Mouse (Mus musculus) lung, adult 18-20 months (tissue): ENCODE measurements around the gene Gm10260.
A peak's percentile ranks its signal among the peaks of the same experiment; 100 is the strongest.

Experiments used
- DNase-seq, 2 experiments: peaks; one replicate each; pipeline ENCODE4 v3.0.0; 2022; ENCODE audit warnings: mixed read lengths in 2 of 2

Gene Gm10260

DNA sequence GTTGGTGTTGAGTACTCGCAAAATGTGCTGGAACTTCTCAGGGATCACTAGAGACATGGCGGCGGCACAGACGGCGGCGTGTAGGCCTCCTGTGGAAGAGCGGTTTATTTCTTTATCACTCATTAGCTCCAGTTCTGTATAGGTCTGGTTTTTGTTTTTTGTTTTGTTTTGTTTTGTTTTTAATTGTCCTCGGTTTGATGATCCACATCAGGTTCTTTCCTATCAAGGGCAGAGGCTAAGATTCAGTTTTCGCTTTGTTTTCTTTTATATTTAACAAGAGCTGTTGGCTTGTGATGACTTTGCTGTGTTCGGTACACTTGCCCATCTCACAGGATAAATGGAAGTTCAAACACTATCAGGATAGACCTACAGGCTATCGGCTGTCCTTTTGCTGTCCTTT lies at the start of gene Gm10260:
Gene Gm10260, minus strand, starts transcription at position 101 of the 400 bp plus-strand sequence.
- no peak for DNase-seq

DNA sequence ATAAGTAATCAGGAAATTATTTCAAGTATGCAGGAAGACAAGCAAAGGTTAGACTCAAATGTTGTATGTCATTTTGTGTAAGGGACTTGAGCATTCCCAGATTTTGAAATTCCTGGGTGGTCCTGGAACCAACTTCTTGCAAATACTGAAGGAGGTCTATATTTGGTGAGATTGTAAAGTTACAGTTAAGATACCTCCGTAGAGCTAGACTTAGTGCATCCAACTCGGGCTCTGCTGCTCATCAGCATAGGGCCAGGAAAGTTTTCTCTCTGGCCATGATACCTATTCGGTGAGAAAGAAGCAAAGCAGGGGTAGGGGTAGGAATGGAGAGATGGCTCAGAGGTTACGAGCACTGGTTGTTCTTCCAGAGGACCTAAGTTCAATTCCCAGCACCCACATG lies 49.4 kb upstream of the Gm10260 start:
- no peak for DNase-seq

DNA sequence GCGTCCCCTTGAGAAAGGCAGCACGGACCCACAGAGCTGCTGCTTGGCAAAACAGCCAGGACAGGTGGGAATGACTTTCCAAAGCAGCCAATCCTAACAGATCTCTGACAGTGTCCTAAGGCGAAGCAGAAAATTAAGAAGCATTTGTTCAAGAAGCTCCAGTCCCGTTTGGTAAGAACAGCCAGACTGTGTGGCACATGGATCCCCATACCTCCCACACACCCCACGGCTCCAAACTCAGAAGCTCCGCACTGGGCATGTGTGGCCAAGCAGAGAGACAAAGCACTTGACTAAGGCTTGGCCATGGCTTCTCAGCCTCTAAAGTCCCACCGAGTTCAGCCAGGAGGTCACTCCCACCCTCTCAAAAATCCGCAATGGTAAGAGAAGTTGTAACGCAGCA lies 45.5 kb upstream of the Gm10260 start:
- DNase-seq, result no peak

DNA sequence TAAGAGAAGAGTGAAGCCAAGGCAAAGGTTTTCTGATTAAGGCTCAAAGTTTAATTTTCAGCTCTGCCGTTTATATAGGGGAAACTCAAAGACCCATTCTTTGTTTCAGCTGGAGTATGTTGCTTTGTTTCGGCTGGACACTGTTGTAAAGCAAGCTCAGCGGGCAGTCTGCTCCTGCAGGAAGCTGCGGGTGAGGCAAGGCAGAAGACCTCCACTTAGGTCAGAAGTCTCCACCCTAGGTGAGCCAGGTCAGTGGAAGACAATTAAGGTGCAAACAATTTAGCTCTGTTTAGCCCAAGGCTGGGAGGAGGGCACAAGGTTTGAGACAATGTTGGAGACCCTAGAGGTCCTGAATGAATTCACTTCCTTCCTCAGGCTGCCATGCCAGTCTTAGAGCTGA lies 42.0 kb upstream of the Gm10260 start:
- no peak for DNase-seq

DNA sequence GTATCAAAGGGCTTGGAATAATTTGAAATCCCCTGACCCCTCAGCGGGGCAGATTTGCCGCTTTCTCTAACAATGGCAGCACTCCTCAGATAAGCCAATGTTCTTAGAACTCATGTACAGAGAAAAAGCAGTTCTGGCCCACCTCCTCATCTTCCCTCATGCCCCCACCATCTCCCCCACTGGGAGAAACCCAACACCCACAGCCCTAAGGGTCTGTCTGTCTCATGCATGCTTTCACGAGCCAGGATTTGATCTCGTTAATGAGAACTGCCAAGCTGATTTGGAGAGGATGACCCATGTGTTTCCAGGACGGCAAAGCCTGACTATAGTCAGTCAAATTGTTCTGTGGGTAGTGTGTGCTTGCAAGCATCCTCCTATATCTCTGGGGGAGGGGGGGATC lies 37.0 kb upstream of the Gm10260 start:
- no peak for DNase-seq

DNA sequence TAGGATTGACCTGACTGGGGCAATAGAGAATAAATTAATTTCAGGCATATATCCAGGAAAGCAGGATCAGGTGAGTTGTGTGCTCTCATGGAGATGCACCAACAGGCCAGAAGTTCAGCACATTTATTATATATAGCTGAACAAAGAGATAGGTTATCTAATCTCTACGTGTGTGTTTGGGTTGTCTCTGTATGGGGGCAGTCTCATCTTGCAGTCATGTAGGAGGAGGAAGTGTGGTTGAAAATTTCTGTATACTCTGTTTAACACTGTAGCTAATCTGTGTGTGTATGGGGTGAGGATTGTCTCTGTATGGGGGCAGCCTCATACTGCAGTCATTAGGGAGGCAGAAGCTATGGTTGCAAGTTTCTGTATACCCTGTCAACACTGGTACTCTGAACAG lies 34.3 kb upstream of the Gm10260 start:
- DNase-seq, result no peak

DNA sequence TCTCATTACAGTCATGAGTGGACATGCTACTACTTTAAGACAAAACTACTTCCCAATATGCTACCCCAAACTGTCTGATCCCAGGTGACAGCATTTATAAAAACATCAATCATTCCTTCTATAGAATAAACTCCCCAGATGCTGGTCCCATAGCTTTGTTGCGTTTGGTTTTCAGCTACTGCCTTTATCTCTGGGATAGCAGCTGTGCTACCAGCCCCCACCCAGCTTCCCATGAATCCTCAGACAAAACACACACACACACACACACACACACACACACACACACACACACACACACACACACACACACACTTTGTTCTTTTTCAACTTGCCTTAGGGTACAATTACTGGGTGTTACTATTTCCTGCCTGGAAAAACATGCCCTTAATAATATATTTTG lies 33.5 kb upstream of the Gm10260 start:
- DNase-seq, result no peak

DNA sequence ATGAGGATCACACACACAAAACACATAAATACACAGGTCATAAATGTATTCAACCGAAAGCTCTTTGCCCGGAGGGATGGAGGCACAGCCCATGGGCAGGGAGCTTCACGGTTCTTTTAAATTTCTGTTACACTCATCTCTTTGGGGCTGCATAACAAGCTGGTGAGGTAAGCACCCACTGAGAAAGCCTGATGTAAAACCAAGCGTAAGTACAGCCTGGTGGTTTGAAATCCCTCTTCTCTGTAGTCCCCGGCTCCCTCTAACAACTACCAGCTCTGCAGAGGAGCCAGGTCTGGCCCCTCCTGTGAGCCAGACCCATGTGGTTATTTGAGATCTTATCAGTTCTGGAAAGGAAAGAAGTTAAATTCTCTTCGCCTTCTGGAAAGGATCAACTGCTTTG lies 31.2 kb upstream of the Gm10260 start:
- no peak for DNase-seq

DNA sequence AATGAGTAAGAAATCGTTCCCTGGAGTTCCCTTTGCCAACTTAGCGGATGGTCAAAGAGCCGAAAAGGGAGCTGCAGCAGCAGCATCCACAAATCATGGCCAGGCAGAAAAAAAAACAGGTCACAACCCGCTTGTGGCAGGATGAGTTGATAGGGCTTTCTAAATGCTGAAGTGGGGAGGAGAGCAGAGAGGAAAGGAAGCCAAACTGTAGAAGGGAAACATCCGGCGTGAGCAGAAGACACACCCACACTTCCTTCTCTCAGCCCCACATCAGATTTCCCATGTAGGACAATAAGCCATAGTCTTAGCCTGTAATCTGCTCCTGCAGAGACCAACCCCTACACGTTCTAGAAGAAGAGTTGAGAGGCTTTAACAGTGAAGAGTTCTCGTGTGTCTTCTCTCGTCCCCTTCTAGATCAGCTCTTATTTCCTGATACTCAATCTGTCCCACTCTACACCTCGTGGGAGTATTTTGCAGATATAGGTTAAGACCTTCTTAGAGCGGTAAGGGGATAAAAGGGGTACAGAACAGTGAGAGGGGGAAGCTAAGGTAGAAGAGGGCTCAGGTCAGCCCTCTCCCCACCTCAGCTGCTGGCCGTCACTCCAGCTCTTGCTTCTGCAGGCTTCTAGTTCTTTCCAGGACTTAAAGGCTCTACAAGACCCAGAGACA lies 29.5 kb upstream of the Gm10260 start:
- DNase-seq, result no peak

DNA sequence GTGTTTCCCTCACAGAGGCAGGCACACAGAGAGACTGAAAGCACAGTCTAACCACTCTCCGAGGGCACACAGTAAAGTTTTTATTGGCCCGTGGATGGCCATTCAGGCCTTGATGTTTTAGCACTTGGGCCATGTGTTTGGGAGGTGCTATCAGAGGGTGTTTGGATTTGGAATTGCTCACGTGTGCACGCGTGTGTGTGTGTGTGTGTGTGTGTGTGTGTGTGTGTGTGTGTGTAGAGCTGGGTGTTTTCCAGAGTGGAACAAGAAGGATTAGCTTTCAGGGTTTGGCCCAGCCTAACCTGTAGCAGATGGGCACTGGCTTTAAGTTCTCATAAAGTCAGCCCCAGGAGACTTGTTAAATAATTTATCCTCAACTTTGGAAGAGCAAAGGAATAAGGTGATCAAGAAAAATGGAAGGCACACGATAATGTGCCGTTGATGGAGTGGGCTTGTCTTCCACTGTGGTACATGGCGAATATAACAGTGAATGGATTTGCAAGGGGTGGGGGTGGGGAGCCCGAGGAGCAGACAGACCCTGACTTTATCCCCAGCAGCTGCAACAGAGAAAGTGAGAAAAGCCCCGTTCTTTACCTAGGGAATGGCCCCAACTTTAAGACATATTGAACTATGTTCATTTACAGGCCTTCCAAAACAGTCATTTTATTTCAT lies 24.9 kb upstream of the Gm10260 start:
- no peak for DNase-seq

DNA sequence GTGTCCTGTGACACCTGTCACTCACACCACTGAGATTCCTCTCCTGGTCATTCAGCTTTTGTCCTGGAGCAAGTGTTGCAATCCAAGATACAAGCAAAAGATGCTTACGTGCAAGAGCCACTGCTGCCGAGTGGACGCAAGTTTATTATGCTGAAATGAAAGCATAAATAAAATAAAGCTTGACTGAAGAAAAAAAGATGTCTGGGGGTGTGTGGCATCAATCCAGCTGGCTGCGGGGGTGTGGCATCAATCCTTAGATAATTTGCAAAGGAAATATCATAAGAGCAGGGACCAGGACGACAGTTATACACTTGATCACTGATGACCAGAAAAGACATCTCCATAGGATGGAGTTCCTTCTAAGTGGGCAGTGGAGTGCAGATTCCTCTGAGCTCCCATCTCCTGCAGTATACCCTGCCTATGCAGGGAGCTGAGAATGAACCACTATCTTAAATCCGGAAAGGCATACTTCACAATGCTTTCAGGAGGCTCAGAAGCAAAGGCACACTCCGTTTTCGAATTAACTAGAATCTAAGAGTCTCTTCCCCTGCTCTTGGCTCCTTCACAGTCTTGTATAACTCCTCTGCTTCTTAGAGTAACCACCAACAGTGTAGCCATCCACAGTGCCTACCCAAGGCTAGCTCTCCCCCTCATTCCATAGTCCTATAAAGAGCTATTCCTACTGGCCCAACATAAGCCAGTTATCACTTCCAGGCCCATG lies 23.2 kb upstream of the Gm10260 start:
- no peak for DNase-seq

DNA sequence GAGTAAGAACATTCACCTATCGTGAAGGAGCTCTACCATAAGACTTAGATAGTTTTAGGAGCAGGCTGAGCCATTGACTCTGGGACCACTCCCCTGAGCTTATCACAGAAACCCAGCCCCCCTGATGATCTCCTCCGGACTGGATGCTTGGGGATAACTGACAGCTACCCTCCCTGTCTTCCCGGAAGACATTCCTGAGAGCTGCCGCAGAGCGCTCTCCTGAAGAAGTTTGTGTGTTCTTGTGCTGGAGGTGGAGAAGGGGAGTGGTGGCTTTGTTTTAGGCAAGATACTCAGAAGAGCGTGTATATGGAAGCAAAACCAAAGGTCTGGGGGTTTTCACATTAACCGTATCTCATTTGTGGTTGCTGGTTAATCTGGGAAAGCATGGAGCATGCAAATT lies 21.6 kb upstream of the Gm10260 start:
- no peak for DNase-seq

DNA sequence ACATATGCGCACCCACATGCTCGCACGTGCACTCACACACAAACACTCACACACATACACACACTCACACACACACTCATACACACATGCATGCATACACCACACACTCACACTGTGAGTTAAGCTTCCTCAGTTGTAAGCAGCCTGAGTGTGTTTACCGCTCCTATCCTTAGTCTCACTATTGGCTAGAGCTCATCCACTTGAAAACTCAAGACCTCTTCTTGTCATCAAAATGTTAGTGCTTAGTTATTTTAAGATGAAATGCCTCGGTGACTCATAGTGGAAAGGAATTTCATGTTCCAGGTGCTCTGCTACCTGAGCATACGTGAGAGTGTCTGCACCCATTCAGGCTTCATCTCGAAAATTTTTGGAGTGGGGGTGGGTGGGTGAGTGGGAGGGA lies 21.2 kb upstream of the Gm10260 start:
- DNase-seq, result peak in 1 of 2 experiments; percentile 58

DNA sequence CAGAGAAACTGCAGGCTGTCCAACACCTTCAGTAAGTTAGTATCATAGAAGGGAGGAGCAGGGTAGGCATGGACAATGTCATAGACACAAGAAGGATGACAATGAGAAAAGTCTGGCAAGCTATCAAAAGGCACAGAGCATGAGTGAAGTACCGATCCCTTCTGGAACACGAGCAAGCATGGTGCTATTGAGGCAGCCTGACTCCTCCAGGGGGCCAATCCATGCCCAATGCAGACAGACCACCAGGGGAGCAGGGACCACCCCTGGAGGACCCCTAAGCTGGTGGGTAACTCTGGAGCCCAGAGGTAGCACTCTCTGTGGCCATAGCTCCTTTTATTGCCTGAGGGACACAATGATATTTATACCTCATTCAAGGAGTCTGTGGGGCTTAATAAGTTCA lies 20.1 kb upstream of the Gm10260 start:
- no peak for DNase-seq

DNA sequence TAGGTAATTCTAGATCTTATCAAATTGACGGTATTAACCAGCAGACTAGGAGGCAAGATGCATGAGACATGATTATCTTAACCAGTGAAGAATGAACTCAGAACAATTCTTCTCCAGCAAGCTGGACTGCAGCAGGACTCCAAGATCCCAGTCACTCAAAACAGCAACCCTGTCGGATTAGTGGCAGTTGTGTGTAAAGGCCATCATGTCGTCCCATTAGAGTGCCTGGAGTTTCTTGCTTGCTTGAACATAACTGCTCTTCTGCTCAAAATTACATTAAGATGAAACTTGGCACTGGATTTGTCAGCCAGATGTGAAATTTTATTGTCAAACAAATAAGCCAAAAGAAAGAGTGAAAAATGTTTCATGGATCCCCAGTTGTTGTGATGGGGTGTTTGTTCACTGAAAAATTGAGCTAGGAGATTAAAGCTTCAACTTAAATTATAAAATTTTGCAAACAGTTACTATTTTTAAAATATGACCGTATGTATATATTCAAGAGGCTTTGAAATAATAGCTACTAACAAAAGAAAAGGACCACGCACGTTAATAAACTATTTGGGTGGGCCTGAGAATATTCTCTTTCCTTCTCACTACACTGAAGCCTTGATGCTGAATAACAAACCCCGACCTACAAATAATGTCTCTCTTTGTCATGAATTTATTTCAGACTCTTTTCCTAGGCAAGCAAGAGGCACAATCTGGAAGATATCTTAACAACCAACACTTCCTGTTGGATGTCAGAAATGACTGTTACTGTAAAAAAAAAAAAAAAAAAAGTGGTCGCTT lies 19.4 kb upstream of the Gm10260 start:
- no peak for DNase-seq

DNA sequence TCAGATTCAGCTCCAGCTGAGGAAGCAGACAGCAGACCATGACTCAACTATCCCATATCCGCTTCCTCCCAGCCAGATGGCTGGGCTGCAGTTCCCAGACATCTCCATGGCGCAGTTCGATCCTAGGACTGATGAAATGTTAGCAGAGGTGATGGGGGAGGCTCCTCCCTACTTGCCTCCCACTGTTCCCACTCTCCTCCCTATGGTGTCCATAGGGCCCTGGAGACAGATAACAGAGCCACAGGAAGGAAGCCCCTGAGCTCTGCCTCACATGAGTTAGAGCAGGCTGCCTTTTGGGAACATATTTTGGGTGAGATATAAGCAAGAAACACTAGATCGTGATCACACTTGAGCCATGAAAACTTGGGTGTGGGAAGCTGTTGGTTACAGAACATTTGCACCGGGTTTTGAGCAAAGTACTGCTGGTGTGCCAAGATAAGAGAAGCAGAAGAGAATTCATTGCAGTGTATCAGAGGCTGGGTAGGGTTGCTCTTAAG lies 18.3 kb upstream of the Gm10260 start:
- DNase-seq, result no peak

DNA sequence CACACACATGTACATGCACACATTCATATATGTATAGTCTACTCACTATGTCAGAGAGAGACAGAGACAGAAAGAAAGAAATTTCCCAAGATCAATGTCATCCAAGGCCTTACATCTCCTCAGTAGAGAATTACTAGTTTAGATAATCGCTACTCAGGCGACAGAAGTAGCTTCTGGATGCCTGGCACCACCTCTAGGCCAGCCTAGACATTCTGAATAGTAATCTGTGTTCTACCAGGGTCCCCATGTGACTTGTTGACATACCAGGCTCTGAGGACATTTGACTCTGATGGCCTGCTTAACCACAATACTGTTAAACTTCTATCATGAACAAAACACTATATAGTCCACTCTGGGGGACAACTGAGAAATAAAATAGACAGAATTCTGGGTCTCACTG lies 17.2 kb upstream of the Gm10260 start:
- no peak for DNase-seq

DNA sequence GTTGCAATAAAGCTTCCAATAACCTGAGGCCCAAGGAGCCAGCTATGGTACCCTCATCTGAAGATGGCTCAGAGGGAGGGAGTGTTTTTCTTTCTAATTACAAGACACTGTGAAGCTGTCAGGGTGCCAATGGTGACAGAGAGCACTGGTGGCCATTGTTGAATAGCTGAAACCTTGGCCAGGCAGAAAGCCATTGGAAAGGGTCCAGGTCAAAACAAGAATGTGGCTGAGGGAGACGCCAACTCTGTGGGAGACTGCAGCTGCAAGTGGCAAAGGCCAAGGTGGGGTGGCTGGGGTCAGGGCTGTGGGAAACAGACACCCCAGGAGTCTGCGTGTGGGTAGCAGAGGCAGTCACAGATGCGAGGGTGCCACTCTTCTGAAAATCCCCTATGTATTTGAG lies 16.3 kb upstream of the Gm10260 start:
- DNase-seq, result peak; percentile 41 to 48

DNA sequence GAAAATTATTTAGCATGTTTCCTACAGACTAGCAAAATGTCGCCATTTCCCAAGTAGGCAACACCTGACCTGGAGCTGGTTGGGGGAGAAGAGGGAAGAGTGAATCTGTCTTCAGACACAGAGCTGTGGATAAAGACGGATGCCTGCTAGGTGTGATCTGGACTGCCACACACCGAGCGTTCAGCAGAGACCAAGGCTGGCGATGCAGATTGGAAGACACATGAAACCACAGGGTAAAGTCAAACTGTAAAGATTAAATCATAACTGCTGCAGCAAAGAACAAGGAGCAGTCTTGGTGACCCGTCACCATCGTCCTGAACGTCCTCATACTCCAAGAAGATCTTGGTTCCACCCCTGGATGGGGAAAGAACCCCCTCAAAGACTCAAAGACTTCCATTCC lies 15.5 kb upstream of the Gm10260 start:
- DNase-seq, result no peak

DNA sequence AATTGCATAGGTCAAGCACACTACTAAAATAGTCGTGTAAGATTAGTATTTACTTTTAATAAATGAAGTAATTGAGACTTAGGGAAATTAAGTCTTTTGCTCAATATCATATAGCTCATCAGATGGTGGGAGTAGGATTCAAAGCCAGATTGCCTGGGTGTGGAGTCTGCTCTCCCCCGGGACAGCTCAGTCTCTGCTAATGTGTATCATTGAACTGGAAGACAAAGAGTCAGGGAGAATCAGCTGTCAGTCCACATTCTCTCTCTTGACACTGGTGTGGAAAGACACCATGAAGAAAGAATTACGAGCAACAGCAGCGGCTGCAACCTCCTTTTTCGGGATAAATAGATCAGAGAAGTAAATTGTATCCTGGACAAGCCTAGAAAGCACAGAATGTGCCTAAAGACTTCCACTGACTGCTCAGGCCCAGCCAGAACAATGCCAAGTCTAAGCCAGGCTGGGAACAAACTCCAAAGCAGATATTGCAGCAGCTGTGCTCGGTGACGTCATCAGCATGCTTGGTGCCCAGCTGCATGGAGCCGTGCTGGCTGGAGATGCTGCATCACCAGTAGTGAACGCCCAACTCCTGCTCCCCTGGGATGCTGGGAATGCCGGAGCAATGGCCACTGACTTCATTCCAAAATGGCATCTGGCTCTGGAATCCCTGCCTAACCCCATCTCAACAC lies 14.5 kb upstream of the Gm10260 start:
- no peak for DNase-seq

DNA sequence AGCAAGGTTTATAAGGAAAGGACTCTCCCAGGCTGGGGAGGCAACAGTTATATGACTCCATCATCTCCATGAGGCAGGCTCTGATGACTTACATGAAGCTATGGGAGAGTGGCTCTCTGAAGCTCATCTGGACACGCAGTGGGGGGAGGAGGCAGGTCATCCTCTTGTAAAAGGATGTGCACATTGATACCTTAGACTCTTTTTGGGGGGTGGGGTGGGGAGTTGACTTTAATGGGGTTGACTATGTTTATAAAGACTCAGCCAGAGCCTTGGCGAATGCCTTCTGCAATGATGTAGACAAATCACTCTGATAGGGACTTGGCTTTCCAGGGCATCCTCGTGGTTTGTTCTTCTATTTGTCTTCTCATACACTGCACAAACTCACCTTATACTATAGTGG lies 8.8 kb upstream of the Gm10260 start:
- DNase-seq, result no peak

DNA sequence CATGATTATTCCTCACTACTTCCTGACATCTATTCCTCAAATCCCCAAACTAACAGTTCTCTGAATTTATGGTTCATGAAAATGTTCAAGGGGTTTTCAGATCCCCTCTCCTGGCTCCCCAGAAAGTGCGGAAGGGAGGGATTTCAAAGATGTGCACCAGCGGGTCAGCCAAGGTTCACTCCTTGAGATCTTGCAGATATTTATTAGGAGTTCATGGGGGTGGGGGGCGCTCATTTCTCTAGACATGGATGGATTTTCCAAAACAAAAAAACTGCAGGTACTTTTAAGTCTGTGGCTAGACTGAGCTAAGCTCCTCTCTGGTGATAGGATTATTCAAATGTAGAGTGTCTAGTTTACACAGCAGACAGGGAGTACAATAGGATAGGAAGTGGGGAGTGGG lies 8.4 kb upstream of the Gm10260 start:
- DNase-seq, result no peak
